Mouse (Mus musculus) G1E (cell line): ENCODE measurements around the gene Cdk4. TPM values are rescaled to one million over a fixed set of nuclear protein-coding genes. Genes with fewer than 3 reads are reported as not detected.
"Not testable (repeated sequence)": the region's sequence is repeated elsewhere in the genome, so short reads cannot be mapped to it uniquely, and the experiment has no call there.

ENCODE experiments used
- ATAC-seq: 2 replicates; pipeline ENCODE4 v1.8.0; 2016; ENCODE audit warnings: mild to moderate bottlenecking; ENCODE audit not compliant: insufficient number of reproducible peaks, poor library complexity, low FRiP score, severe bottlenecking; ENCODE audit errors: extremely low read depth
- DNase-seq: peaks from one replicate; pipeline ENCODE4 v3.0.0; 2012; ENCODE audit warnings: low spot score
- H3K27me3 ChIP-seq: 2 replicates; pipeline ENCODE4 v1.6.1; 2012; ENCODE audit warnings: mild to moderate bottlenecking, low read length, inconsistent platforms; ENCODE audit not compliant: insufficient read depth
- H3K36me3 ChIP-seq: replicated peaks from 2 replicates; pipeline ENCODE3; 2012; ENCODE audit warnings: mild to moderate bottlenecking, inconsistent platforms
- H3K4me1 ChIP-seq: 2 replicates; pipeline ENCODE4 v1.6.1; 2012; ENCODE audit warnings: low read depth, low read length, inconsistent platforms, mixed read lengths; ENCODE audit not compliant: insufficient read depth
- H3K4me3 ChIP-seq: 2 replicates; pipeline ENCODE4 v1.5.1; 2012; ENCODE audit warnings: low read depth, mild to moderate bottlenecking, inconsistent platforms, low read length, moderate library complexity, mixed read lengths
- H3K9me3 ChIP-seq: replicated peaks from 2 replicates; pipeline ENCODE4 v1.6.1; 2012; ENCODE audit warnings: inconsistent platforms
- CTCF ChIP-seq: IDR thresholded peaks from 2 replicates; pipeline ENCODE4 v1.5.1; 2012; ENCODE audit warnings: low read depth, low read length, inconsistent platforms, mixed read lengths
- GATA1 ChIP-seq: IDR thresholded peaks from 2 replicates; pipeline ENCODE4 v1.6.1; 2012; ENCODE audit warnings: borderline replicate concordance, low read length, inconsistent platforms, mixed read lengths
- GATA2 ChIP-seq: IDR thresholded peaks from 2 replicates; pipeline ENCODE4 v1.6.1; 2012; ENCODE audit warnings: low read depth, low read length, inconsistent platforms, borderline replicate concordance
- POLR2AphosphoS5 ChIP-seq: IDR thresholded peaks from 2 replicates; pipeline ENCODE4 v1.6.1; 2012; ENCODE audit warnings: low read depth, low read length, inconsistent platforms; ENCODE audit not compliant: insufficient replicate concordance
- TAL1 ChIP-seq: conservative IDR thresholded peaks from 2 replicates; pipeline ENCODE4 v1.6.1; 2012; ENCODE audit warnings: low read depth, low read length, inconsistent platforms, mixed read lengths
- polyA plus RNA-seq: library from polyadenylated mRNA; stranded (reverse); fragments of >175 nt; gene quantifications from 2 replicates; pipeline ENCODE4 v1.2.3, GENCODE M21; 2012
- total RNA-seq, 2 experiments: library from RNA; stranded (forward) in 1 of 2; stranded (reverse) in 1 of 2; fragments of 200-1000 nt in 1 of 2; fragments of >200 nt in 1 of 2; fragmentation: Nextera tagmentation in 1 of 2; gene quantifications; 2 replicates each; pipeline ENCODE4 v1.2.3; 2014 to 2017

The Cdk4 gene
- total and polyA plus RNA-seq, 3 experiments, result 532 to 1,826 (median 648) TPM

DNA sequence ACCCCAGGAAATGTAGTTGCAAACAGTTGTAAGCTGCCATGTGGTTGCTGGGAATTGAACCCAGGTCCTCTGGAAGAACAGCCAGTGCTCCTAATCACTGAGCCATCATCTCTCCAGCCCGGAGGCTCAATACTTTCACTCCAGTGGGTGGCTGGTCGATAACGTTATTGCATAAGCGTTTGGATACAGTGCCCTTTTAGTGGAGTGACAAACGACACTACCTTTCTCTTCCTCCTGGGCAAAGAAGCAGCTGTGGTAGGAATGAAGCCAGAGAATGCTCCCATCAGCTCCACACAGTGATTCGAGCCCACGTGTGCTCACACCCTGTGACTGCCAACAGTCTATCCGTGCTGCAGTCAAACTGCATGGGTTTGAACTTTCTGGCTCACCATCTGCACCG is 7.9 kb downstream of the Cdk4 start:
- DNase-seq (no peak), ATAC-seq (no peak)
- Histone ChIP-seq H3K36me3 (peaks cover 34% of the 10 kb centered on the region), H3K27me3 (peaks cover 14% of the 10 kb centered on the region), H3K4me1 (peaks cover 51% of the 10 kb centered on the region), H3K9me3 (no peaks in the 10 kb centered on the region), H3K4me3 (peak overlapping the region; percentile 72; the same call in 1 of the 2 replicates)
- TF ChIP-seq TAL1, result no peak
- TF ChIP-seq CTCF, result no peak
- TF ChIP-seq GATA2, result no peak
- no peak for TF ChIP-seq GATA1
- no peak for TF ChIP-seq POLR2AphosphoS5

DNA sequence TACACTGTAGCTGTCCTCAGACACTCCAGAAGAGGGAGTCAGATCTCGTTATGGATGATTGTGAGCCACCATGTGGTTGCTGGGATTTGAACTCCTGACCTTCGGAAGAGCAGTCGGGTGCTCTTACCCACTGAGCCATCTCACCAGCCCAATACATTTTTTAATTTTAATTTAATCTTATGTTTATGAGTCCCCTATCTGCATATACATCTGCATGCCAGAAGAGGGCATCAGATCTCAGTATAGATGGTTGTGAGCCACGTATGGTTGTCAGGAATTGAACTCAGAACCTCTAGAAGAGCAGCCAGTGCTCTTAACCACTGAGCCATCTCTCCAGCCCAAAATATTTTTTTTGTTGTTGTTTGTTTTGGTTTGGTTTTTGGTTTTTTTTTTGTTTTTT is 8.9 kb downstream of the Cdk4 start:
- Histone ChIP-seq H3K27me3 (peaks cover 23% of the 10 kb centered on the region), H3K4me1 (peaks cover 42% of the 10 kb centered on the region), H3K36me3 (peaks cover 24% of the 10 kb centered on the region)
- not testable (repeated sequence) for H3K4me3 ChIP-seq, ATAC-seq, H3K9me3 ChIP-seq, DNase-seq

DNA sequence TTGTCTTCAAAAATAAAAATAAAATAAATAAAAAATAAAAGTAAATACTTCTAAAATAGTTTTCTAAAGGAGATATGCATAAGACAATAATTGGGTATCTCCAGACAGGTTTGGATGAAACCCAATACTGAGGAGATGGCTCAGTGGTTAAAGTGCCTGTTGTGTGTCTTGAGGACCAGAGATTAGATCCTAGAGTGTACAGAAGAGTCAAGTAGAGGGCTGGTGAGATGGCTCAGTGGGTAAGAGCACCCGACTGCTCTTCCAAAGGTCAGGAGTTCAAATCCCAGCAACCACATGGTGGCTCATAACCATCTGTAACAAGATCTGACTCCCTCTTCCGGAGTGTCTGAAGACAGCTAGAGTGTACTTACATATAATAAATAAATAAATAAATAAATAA is 9.6 kb downstream of the Cdk4 start:
- Histone ChIP-seq H3K36me3 (peaks cover 17% of the 10 kb centered on the region), H3K27me3 (peaks cover 30% of the 10 kb centered on the region), H3K4me1 (peaks cover 35% of the 10 kb centered on the region)
- not testable (repeated sequence) for H3K4me3 ChIP-seq, DNase-seq, ATAC-seq, H3K9me3 ChIP-seq

DNA sequence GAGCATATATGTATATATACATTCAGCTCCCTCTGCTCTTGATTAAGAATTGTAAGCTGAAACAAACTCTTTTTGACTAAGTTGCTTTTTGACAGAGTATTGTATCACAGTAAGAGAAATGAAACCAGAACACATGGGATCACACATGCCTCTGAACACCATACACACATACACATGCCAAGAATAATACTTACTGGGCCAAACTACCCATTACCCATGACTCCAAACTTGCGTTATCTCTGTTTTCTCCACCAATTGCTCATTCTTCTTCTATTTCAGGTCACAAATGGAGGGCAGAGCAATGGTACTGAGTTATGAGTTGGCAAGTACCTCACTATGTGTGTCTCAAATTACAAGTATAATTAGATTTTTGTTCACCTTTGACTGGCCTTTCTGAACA is 10.6 kb downstream of the Cdk4 start:
- Histone ChIP-seq H3K9me3 (no peaks in the 10 kb centered on the region), H3K4me3 (no peak overlapping the region), H3K27me3 (peaks cover 39% of the 10 kb centered on the region), H3K4me1 (peaks cover 25% of the 10 kb centered on the region), H3K36me3 (peaks cover 7% of the 10 kb centered on the region)
- no peak for TF ChIP-seq GATA2
- TF ChIP-seq GATA1, result no peak
- TF ChIP-seq TAL1, result no peak
- no peak for TF ChIP-seq CTCF
- TF ChIP-seq POLR2AphosphoS5, result no peak
- ATAC-seq (no peak), DNase-seq (no peak)

DNA sequence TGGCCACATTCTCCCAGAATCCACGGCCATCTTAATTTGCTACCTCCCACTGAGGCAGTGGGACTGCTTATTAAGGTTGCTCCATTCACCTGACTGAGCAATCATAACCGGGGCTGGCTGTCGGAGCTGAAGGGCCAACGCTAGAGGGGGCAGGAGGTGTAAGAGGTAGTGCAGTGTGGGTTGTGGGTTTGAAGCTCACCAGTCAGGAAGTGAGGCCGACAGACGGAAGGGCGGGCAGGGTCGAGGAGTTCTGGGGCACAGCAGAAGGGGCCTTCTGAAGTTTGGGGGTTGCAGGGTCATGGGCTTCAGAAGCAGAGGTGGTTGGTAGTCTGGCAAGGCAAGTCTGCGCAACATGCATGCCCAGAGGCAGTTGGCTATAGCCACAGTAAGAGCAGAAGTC is 11.7 kb downstream of the Cdk4 start, which contains the start of gene Agap2:
TSS of gene Agap2 (plus strand) at position 205 of the 400 bp plus-strand sequence.
- H3K9me3 ChIP-seq, result peaks cover 5% of the 10 kb centered on the region
- TF ChIP-seq CTCF, result no peak
- no peak for TF ChIP-seq POLR2AphosphoS5
- no peak for TF ChIP-seq TAL1
- TF ChIP-seq GATA1, result no peak
- TF ChIP-seq GATA2, result no peak
- H3K4me3 ChIP-seq, result no peak within 1 kb of the TSS
- peaks cover 48% of the 10 kb centered on the region for H3K27me3 ChIP-seq
- no peak for ATAC-seq
- peaks cover 3% of the 10 kb centered on the region for H3K36me3 ChIP-seq
- H3K4me1 ChIP-seq, result peaks cover 18% of the 10 kb centered on the region
- no peak for DNase-seq

DNA sequence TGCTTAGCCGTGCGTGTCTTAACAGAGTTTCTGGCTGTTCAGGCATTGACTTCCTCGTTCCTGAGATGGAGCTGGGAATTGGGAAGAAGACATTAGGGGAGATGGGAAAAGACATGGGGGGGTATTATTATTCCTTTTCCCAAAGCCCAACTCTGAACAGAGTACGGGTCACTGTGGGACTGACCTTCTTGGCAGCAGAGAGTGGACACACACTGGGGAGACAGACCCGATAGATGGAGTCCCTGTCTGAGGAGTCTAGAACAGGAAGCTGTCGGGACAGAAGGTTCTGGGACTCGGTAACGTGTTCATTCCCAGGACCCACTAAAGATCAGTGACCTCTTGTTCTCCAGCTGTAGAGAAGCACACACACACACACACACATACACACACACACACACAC is 12.3 kb downstream of the Cdk4 start:
- H3K4me3 ChIP-seq, result no peak overlapping the region
- peaks cover 16% of the 10 kb centered on the region for H3K4me1 ChIP-seq
- DNase-seq (no peak), ATAC-seq (no peak)
- H3K27me3 ChIP-seq, result peaks cover 54% of the 10 kb centered on the region
- TF ChIP-seq GATA2, result no peak
- no peak for TF ChIP-seq GATA1
- no peak for TF ChIP-seq TAL1
- TF ChIP-seq POLR2AphosphoS5, result no peak
- TF ChIP-seq CTCF, result no peak
- H3K36me3 ChIP-seq, result peaks cover 3% of the 10 kb centered on the region
- H3K9me3 ChIP-seq, result peaks cover 7% of the 10 kb centered on the region

DNA sequence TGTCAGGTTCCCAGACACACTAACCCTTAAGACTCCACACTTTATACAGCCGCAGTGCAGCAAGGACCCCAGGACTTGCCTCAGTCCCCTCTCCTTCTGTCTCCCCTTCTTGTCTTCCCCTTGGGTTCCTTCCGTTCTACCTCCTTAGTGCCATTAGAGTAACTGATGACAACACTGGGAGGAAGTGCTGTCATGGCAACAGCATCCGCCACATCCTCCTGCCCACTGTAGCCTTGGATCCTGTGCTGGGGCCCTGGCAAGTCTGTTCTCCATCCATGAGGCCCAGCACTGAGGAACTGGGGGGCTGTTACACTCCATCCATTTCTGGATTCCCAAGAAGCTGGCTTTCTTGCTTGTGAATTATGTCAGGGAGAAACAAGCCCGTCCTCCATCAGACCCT is 12.7 kb downstream of the Cdk4 start:
- peaks cover 58% of the 10 kb centered on the region for H3K27me3 ChIP-seq

More for the DNA sequence above, 12.7 kb downstream of the Cdk4 start:
- no peak for TF ChIP-seq GATA1
- ATAC-seq (no peak), DNase-seq (no peak)
- peaks cover 12% of the 10 kb centered on the region for H3K4me1 ChIP-seq
- H3K36me3 ChIP-seq, result peaks cover 3% of the 10 kb centered on the region
- H3K9me3 ChIP-seq, result peaks cover 7% of the 10 kb centered on the region
- no peak overlapping the region for H3K4me3 ChIP-seq
